Mouse (Mus musculus) myocyte (in vitro differentiated cells): Measurements from ENCODE around the gene Lancl3. TPM values are rescaled to one million over a fixed set of nuclear protein-coding genes. Genes with fewer than 3 reads are reported as not detected.

Experiments
- H3K27me3 ChIP-seq: one replicate; pipeline ENCODE4 v1.6.1; 2011; ENCODE audit not compliant: control insufficient read depth, insufficient read depth, insufficient read length
- H3K36me3 ChIP-seq: one replicate; pipeline ENCODE4 v1.6.1; 2011; ENCODE audit not compliant: control insufficient read depth, insufficient read depth
- H3K4me2 ChIP-seq: one replicate; pipeline ENCODE4 v1.6.1; 2011; ENCODE audit warnings: low read depth, control low read depth
- H3K4me3 ChIP-seq: one replicate; pipeline ENCODE4 v1.5.1; 2011; ENCODE audit warnings: mild to moderate bottlenecking, control low read depth, moderate library complexity
- H3K79me2 ChIP-seq: one replicate; pipeline ENCODE4 v1.6.1; 2011; ENCODE audit not compliant: control insufficient read depth, insufficient read depth
- H3ac ChIP-seq: one replicate; pipeline ENCODE4 v1.6.1; 2011; ENCODE audit not compliant: control insufficient read depth, insufficient read length
- CEBPB ChIP-seq: IDR thresholded peaks from 2 replicates; pipeline ENCODE4 v1.6.1; 2011; ENCODE audit warnings: mild to moderate bottlenecking, moderate library complexity; ENCODE audit not compliant: poor library complexity, insufficient read depth, severe bottlenecking
- E2F4 ChIP-seq: IDR thresholded peaks from one replicate; pipeline ENCODE4 v1.6.1; 2011; ENCODE audit warnings: mild to moderate bottlenecking, control low read depth, moderate library complexity; ENCODE audit not compliant: insufficient read depth
- MAX ChIP-seq: IDR thresholded peaks from one replicate; pipeline ENCODE4 v1.6.1; 2011; ENCODE audit warnings: low read depth, mild to moderate bottlenecking, control low read depth
- MYOD1 ChIP-seq, 3 experiments: IDR thresholded peaks; one replicate each; pipeline ENCODE4 v1.6.1; 2011; ENCODE audit warnings: control low read depth in 2 of 3, low read depth in 2 of 3, mild to moderate bottlenecking in 2 of 3, moderate library complexity in 1 of 3; ENCODE audit not compliant: insufficient read length in 2 of 3, control insufficient read depth in 1 of 3
- MYOG ChIP-seq, 3 experiments: IDR thresholded peaks; one replicate each; pipeline ENCODE4 v1.6.1; 2011; ENCODE audit warnings: control low read depth in 2 of 3, low read depth in 2 of 3, mild to moderate bottlenecking in 2 of 3; ENCODE audit not compliant: insufficient read length in 2 of 3, control insufficient read depth in 1 of 3, insufficient read depth in 1 of 3
- POLR2A ChIP-seq: IDR thresholded peaks from one replicate; pipeline ENCODE4 v1.6.1; 2011; ENCODE audit warnings: low read depth, mild to moderate bottlenecking, control low read depth, moderate library complexity; ENCODE audit not compliant: insufficient read length
- POLR2AphosphoS2 ChIP-seq: IDR thresholded peaks from one replicate; pipeline ENCODE4 v1.6.1; 2011; ENCODE audit warnings: low read depth, control low read depth; ENCODE audit not compliant: insufficient read length
- REST ChIP-seq: IDR thresholded peaks from one replicate; pipeline ENCODE4 v1.6.1; 2011; ENCODE audit warnings: mild to moderate bottlenecking, control low read depth, moderate library complexity; ENCODE audit not compliant: insufficient read depth, insufficient read length
- SRF ChIP-seq: IDR thresholded peaks from one replicate; pipeline ENCODE4 v1.6.1; 2011; ENCODE audit warnings: low read depth; ENCODE audit not compliant: control insufficient read depth, insufficient read length
- TCF12 ChIP-seq: IDR thresholded peaks from one replicate; pipeline ENCODE4 v1.6.1; 2011; ENCODE audit warnings: mild to moderate bottlenecking, control low read depth; ENCODE audit not compliant: poor library complexity, insufficient read depth, severe bottlenecking
- TCF3 ChIP-seq: IDR thresholded peaks from one replicate; pipeline ENCODE4 v1.6.1; 2011; ENCODE audit warnings: low read depth, control low read depth; ENCODE audit not compliant: insufficient read length
- USF1 ChIP-seq: IDR thresholded peaks from one replicate; pipeline ENCODE4 v1.6.1; 2011; ENCODE audit warnings: low read depth, mild to moderate bottlenecking, control low read depth, moderate library complexity
- polyA plus RNA-seq: library from polyadenylated mRNA; unstranded; fragments of >200 nt; fragmentation: generic; extraction: Trizol; gene quantifications from one replicate; pipeline ENCODE4 v1.2.1, GENCODE M21; 2012; ENCODE audit warnings: missing spikeins

Lancl3 gene
- polyA plus RNA-seq, 1 experiment = 0.37 TPM

GRCm38 (mm10) chrX:9221736-9222135, 22.0 kb downstream of the Lancl3 start:
- Histone ChIP-seq H3ac (no peak overlapping the region), H3K36me3 (no peaks in the 10 kb centered on the region), H3K27me3 (no peaks in the 10 kb centered on the region), H3K79me2 (no peaks in the 10 kb centered on the region), H3K4me3 (no peak overlapping the region), H3K4me2 (peak overlapping the region; percentile 30)
- TF ChIP-seq REST = no peak
- no peak for TF ChIP-seq POLR2AphosphoS2
- no peak for TF ChIP-seq E2F4
- TF ChIP-seq CEBPB = no peak
- TF ChIP-seq MAX = no peak
- no peak for TF ChIP-seq TCF12
- no peak for TF ChIP-seq MYOD1 (IDR thresholded peaks at IDR 0.05; ENCODE audit: control insufficient read depth in 1 of 3, insufficient read length in 2 of 3, low read depth in 2 of 3)

DNA sequence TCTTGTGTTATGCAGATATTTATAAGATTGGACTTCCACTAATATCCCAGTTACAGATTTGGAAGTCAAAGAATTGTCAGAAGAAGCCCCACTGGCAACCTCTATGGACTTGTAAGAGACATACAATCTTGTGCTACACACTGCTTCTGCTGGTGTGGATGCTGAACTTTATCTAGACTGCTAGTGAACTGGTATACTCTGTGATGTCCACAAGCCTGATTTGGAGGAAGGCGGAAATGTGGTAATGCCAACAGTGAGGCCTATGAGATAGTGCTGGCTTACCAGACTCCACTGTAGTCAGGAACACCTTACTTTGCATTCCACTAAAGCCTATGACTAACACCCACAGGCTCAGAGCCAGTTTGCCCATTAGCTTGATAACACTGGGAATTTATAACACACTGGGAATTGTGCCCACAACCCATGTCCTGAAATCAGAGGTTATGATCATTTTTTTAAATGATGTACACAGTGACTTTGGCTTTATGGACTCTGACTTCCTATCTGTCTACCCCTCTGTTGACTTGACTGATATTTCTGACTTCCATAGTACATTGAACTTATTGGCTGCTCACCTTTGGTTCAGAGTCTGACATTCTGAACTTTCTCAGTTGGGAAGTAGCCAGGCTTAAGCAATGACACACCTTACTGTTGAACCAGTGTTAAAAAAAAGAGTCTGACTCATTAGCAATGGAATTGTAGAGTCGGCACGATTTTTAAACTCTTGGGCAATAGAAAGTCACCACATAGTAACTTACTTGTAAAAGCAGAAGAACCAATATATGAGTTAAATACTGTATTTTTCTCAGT, 22.9 kb downstream of the Lancl3 start:
- no peaks in the 10 kb centered on the region for H3K27me3 ChIP-seq
- H3K4me3 ChIP-seq = no peak overlapping the region
- TF ChIP-seq MAX (no peak), USF1 (no peak), CEBPB (0 out of 2 replicates have a peak, but pooled peaks have one; percentile 43), TCF3 (no peak), TCF12 (no peak)
- H3K36me3 ChIP-seq = no peaks in the 10 kb centered on the region
- H3K79me2 ChIP-seq = no peaks in the 10 kb centered on the region
- H3ac ChIP-seq = no peak overlapping the region
- peak overlapping the region; percentile 38 for H3K4me2 ChIP-seq

GRCm38 (mm10) chrX:9227105-9227504, 27.4 kb downstream of the Lancl3 start:
- TF ChIP-seq MAX = no peak
- no peak overlapping the region for H3ac ChIP-seq

DNA sequence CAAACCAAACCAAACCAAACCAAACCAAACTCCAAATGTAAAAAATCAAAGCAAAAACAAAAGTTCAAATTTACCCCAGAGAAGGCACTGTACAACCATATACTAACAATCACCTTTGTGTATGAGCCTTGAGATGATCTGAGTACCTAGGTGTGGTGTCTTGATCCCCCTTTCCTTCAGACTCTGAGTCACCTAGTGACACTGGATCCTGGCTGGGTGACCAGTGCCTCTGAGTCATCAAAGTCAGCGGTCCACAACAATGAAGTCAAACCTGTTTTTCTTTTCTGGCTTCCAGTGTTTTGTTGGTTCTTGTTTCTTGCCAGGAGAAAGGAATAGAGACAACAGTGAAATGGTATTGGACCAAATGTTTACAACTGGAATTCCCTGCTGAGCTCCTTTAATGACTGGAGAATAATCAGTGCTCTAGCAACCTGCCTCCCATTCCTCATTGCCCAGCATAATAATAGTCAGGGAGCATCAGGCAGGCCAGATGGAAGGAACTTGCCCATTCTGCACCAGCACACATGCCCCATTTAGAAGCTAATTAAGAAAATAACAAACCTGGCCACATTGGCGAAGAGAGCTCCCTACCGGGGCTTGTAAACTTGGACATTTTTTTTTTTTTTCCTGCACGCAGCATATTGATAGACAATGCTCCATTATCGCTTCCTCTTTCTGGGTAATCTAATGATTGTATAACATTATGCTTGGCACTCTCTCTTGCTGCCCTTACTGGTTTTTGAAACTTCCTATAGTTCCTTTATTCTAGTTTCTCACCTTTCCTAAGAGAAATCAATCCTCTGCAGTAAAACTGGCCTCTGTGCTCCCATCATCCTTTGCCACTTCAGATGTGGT, 41.3 kb downstream of the Lancl3 start:
- no peaks in the 10 kb centered on the region for H3K36me3 ChIP-seq
- no peak overlapping the region for H3K4me2 ChIP-seq
- TF ChIP-seq POLR2A (no peak), E2F4 (no peak), REST (no peak), MYOG (IDR thresholded peaks at IDR 0.05; ENCODE audit: control insufficient read depth in 1 of 3, insufficient read depth in 1 of 3, insufficient read length in 2 of 3, low read depth in 2 of 3) (no peak), SRF (no peak), TCF3 (no peak), MYOD1 (IDR thresholded peaks at IDR 0.05; ENCODE audit: control insufficient read depth in 1 of 3, insufficient read length in 2 of 3, low read depth in 2 of 3) (no peak), POLR2AphosphoS2 (no peak), MAX (no peak), USF1 (no peak), CEBPB (no peak), TCF12 (no peak)
- H3ac ChIP-seq = no peak overlapping the region
- H3K79me2 ChIP-seq = no peaks in the 10 kb centered on the region
- no peak overlapping the region for H3K4me3 ChIP-seq
- H3K27me3 ChIP-seq = no peaks in the 10 kb centered on the region

More at GRCm38 (mm10) chrX:9227105-9227504, 27.4 kb downstream of the Lancl3 start:
- no peaks in the 10 kb centered on the region for H3K27me3 ChIP-seq
- no peak overlapping the region for H3K4me3 ChIP-seq
- no peak overlapping the region for H3K4me2 ChIP-seq
- no peaks in the 10 kb centered on the region for H3K79me2 ChIP-seq
- H3K36me3 ChIP-seq = no peaks in the 10 kb centered on the region

- no peak overlapping the region for H3K4me3 ChIP-seq
- no peak overlapping the region for H3ac ChIP-seq
- TF ChIP-seq E2F4 = no peak
- no peak for TF ChIP-seq SRF
- TF ChIP-seq MYOD1 (IDR thresholded peaks at IDR 0.05; ENCODE audit: control insufficient read depth in 1 of 3, insufficient read length in 2 of 3, low read depth in 2 of 3) = peak in 1 of 3 experiments; percentile 33
- TF ChIP-seq TCF12 = no peak
- no peak for TF ChIP-seq MYOG (IDR thresholded peaks at IDR 0.05; ENCODE audit: control insufficient read depth in 1 of 3, insufficient read depth in 1 of 3, insufficient read length in 2 of 3, low read depth in 2 of 3)
- TF ChIP-seq MAX = no peak
- H3K27me3 ChIP-seq = no peaks in the 10 kb centered on the region
- H3K36me3 ChIP-seq = no peaks in the 10 kb centered on the region
- H3K79me2 ChIP-seq = no peaks in the 10 kb centered on the region
- no peak overlapping the region for H3K4me2 ChIP-seq
These were observed 43.7 kb downstream of the Lancl3 start for GRCm38 (mm10) chrX:9243381-9243864.
